Mouse (Mus musculus) lung, postnatal 0 days (tissue): Measurements from ENCODE around the gene Slc2a2.

Source experiments
- CTCF ChIP-seq: IDR thresholded peaks from 2 replicates; pipeline ENCODE4 v1.5.1; 2016; ENCODE audit warnings: antibody characterized with exemption, mild to moderate bottlenecking
- EP300 ChIP-seq: IDR thresholded peaks from 2 replicates; pipeline ENCODE4 v1.6.1; 2016; ENCODE audit warnings: antibody characterized with exemption, mild to moderate bottlenecking, control low read depth

DNA sequence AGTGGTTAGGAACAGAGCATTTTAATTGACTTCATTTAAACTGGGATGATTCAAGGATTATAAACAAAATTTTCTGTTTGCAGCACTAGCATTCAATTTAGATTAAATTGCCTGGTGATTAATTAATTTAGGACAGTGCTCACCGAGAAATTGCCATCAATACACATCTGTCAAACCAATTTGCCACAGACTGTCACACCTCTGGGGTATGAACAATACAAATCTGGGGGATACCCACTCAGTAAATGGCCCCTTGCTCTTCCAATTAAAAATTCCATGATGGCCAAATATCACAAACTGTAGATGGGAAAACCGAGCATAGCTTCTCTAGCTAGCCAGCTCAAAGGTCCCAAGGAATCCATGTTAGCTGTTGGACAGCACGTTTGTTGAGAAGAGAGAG, 15.3 kb upstream of the Slc2a2 start:
- TF ChIP-seq CTCF (no peak), EP300 (no peak)
